Mouse (Mus musculus) Patski (cell line): ENCODE results near the gene P2rx3. TPM values are rescaled to one million over a fixed set of nuclear protein-coding genes. Genes with fewer than 3 reads are reported as not detected.

Experiments used
- ATAC-seq: fragments of 100-300 bp; one replicate; pipeline ENCODE4 v1.8.0; 2021
- CTCF ChIA-PET: fragments of 350-600 bp; sonication (Branson Sonifier 250); formaldehyde crosslinking; loops from one replicate; lab custom pipeline; 2022; ENCODE audit warnings: inconsistent platforms; lab: Charles Lee
- POLR2A ChIA-PET: fragments of 350-600 bp; sonication (Branson Sonifier 250); formaldehyde crosslinking; loops from one replicate; lab custom pipeline; 2022; ENCODE audit warnings: antibody characterized with exemption, inconsistent platforms; lab: Charles Lee
- DNase-seq: peaks from one replicate; pipeline ENCODE4 v3.0.0-alpha.2; 2011; ENCODE audit warnings: low read depth, low spot score
- H3K27me3 ChIP-seq: fragments of 371-371 bp; one replicate; pipeline ENCODE4 v1.5.1; 2021
- CTCF ChIP-seq: fragments of 100-300 bp; IDR thresholded peaks from one replicate; pipeline ENCODE4 v1.5.1; 2021
- in situ Hi-C: fragments of 300-500 bp; cut with MboI; formaldehyde crosslinking; loops from 3 replicates; pipeline ENCODE4 v1.11.1; 2018; ENCODE audit warnings: low pct_unique_long_range_greater_than_20kb, mixed read lengths
- polyA plus RNA-seq: library from polyadenylated mRNA; unstranded; gene quantifications from one replicate; pipeline ENCODE4 v1.2.3, GENCODE M21; 2021

Gene P2rx3
- polyA plus RNA-seq, 1 experiment from 2014 or later = 0.27 TPM

GRCm38 (mm10) chr2:84961300-84961699 is 76.0 kb downstream of the P2rx3 start:
- CTCF ChIA-PET = no interaction called here
- ATAC-seq = no peak
- DNase-seq = no peak

GRCm38 (mm10) chr2:84958588-84959264 is 78.5 kb downstream of the P2rx3 start:
- ATAC-seq (no peak), DNase-seq (no peak)
- ChIA-PET CTCF (no interaction called here), POLR2A (no interaction called here)
- no peak for TF ChIP-seq CTCF
- in situ Hi-C loops = no loop called here
- no peaks in the 10 kb centered on the region for H3K27me3 ChIP-seq

More at GRCm38 (mm10) chr2:84961300-84961699, 76.0 kb downstream of the P2rx3 start:
- in situ Hi-C loops = no loop called here
- POLR2A ChIA-PET = interaction anchor here (0.7 kb wide), 1 partner anchor 51 kb away, joined by 3 read pairs; no protein-coding TSS in a partner anchor
- no peak for TF ChIP-seq CTCF
- H3K27me3 ChIP-seq = no peaks in the 10 kb centered on the region

- POLR2A ChIA-PET = no interaction called here
- ATAC-seq = no peak
- peak; percentile 89 for TF ChIP-seq CTCF
- CTCF ChIA-PET = interaction anchor here (0.7 to 1.8 kb wide), 7 partner anchors 10 to 51 kb away, joined by 3 to 6 read pairs (median 3); no protein-coding TSS in a partner anchor
- no peak for DNase-seq
- in situ Hi-C loops = no loop called here
- no peaks in the 10 kb centered on the region for H3K27me3 ChIP-seq
These were observed 81.0 kb downstream of the P2rx3 start for GRCm38 (mm10) chr2:84956274-84956673.

DNA sequence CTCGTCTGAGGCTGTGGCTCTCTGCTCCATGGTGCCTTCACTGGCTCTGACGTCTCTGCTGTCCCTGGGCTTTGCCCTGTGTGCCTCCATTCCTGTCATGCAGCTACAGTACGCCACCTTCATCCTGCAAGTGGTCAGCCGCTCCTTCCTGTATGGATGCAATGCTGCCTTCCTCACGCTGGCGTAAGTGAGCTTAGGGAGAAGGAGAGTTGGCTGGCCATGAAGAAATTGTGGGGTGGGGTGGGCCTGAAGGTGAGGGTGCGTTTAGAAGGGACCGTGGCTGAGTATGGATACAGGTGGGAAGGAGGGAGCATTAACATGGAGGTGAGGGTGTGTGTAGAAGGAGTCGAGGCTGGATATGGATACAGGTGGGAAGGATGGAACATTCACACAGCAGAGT is 81.8 kb downstream of the P2rx3 start:
- POLR2A ChIA-PET = interaction anchor here (0.6 kb wide), 1 partner anchor 1618 kb away, joined by 3 read pairs; no protein-coding TSS in a partner anchor
- no peaks in the 10 kb centered on the region for H3K27me3 ChIP-seq
- in situ Hi-C loops = no loop called here
- DNase-seq (no peak), ATAC-seq (no peak)
- no peak for TF ChIP-seq CTCF
- CTCF ChIA-PET = interaction anchor here (0.7 to 1.8 kb wide), 3 partner anchors 9 to 52 kb away, joined by 3 to 6 read pairs (median 3); no protein-coding TSS in a partner anchor

DNA sequence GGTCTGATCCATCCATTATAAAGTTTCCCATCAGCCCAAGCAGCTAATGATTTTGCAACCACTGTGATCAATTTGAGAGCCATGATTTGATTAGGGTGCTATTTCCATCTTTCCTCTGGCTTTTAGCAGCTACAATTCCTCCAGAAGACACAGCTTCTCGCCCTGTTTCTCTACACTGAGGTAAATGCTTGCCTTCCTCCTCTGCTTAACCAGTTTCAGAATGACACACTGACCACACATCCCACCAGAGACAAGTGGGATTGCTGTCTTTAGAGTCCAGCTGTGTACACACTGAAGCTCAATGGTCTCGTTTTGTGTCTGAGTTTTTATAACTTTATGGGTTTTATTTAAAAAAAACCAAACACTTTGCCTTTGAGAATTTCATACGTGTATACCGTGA is 84.6 kb downstream of the P2rx3 start:
- no peaks in the 10 kb centered on the region for H3K27me3 ChIP-seq
- DNase-seq (no peak), ATAC-seq (no peak)
- TF ChIP-seq CTCF = no peak
- ChIA-PET POLR2A (no interaction called here), CTCF (interaction anchor here (1.5 kb wide), 1 partner anchor 12 kb away, joined by 3 read pairs; no protein-coding TSS in a partner anchor)
- in situ Hi-C loops = no loop called here

DNA sequence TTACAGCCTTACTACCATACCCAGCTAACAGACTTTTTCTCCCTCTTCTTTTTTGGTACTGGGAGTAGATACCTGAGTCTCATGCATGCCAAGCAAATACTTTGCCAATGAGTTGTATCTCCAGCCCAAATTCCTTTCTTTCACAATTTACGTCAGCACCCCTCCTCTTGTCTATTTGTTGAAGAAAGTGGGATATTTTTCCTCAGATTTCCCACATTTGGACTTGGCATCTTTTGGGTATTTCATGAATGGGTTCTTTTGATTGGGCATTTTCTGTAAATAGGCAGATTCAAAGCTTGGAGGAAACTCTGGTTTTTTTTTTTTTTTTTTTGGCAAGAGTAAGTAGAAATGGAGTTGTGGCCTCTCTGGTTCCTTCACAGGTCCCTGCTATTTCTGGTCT is 85.0 kb downstream of the P2rx3 start:
- no peak for TF ChIP-seq CTCF
- ChIA-PET POLR2A (no interaction called here), CTCF (interaction anchor here (1.5 kb wide), 1 partner anchor 11 kb away, joined by 3 read pairs; no protein-coding TSS in a partner anchor)
- no peaks in the 10 kb centered on the region for H3K27me3 ChIP-seq
- DNase-seq (no peak), ATAC-seq (no peak)
- in situ Hi-C loops = no loop called here

DNA sequence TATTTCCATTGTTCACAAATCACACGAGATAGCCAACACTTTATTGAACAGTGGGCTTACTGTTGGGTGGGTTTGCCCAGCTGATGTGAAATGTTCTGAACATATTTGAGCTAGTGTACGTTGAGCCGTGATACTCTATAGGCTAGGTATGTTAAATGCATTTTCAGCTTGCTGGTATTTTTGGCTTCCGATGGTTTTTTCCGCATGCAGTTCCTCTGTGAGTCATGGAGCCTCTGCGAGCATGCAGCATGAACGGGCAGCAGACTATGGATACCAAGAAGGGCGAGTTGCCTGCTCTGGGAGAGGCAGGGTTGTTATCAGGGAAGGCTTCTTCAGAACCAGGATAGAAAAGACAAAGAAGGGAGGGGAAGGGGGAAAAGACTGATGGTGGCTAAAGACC is 86.2 kb downstream of the P2rx3 start:
- in situ Hi-C loops = no loop called here
- ChIA-PET CTCF (interaction anchor here (1.5 kb wide), 1 partner anchor 10 kb away, joined by 3 read pairs; no protein-coding TSS in a partner anchor), POLR2A (no interaction called here)

GRCm38 (mm10) chr2:84948721-84949120 is 88.5 kb downstream of the P2rx3 start:
- no peak for TF ChIP-seq CTCF
- no peaks in the 10 kb centered on the region for H3K27me3 ChIP-seq
- POLR2A ChIA-PET = no interaction called here
- DNase-seq (no peak), ATAC-seq (no peak)
- in situ Hi-C loops = no loop called here
- CTCF ChIA-PET = interaction anchor here (0.9 kb wide), 1 partner anchor 16 kb away, joined by 4 read pairs; no protein-coding TSS in a partner anchor

More for the DNA sequence above, 86.2 kb downstream of the P2rx3 start:
- ATAC-seq (no peak), DNase-seq (no peak)
- H3K27me3 ChIP-seq = no peaks in the 10 kb centered on the region
- no peak for TF ChIP-seq CTCF

Other genes starting within 250 kb of the P2rx3 start
- gene Ube2l6, start 238.6 kb downstream of the P2rx3 start, polyA plus RNA-seq = 4.7 TPM
- gene Smtnl1, start 214.8 kb downstream of the P2rx3 start, polyA plus RNA-seq = not detected
- 56.5 TPM for gene Timm10, start 210.5 kb downstream of the P2rx3 start, polyA plus RNA-seq
- gene Slc43a1, start 198.6 kb downstream of the P2rx3 start, polyA plus RNA-seq = 0.22 TPM
- 0.82 TPM for gene Rtn4rl2, start 150.8 kb downstream of the P2rx3 start, polyA plus RNA-seq
- not detected for gene Slc43a3, start 100.9 kb downstream of the P2rx3 start, polyA plus RNA-seq
- gene Prg2, start 57.0 kb downstream of the P2rx3 start, polyA plus RNA-seq = not detected
- not detected for gene Prg3, start 49.2 kb downstream of the P2rx3 start, polyA plus RNA-seq
- 224 TPM for gene Ssrp1, start 228 bp downstream of the P2rx3 start, polyA plus RNA-seq
- 105 TPM for gene Tnks1bp1, start 10.6 kb upstream of the P2rx3 start, polyA plus RNA-seq
- gene Aplnr, start 98.8 kb upstream of the P2rx3 start, polyA plus RNA-seq = 0.12 TPM
- gene Lrrc55, start 159.7 kb upstream of the P2rx3 start, polyA plus RNA-seq = 0.03 TPM